Mouse (Mus musculus) neutrophil, adult 5-6 weeks (primary cell): Measurements from ENCODE around the gene Ugt1a5. TPM values are rescaled to one million over a fixed set of nuclear protein-coding genes. Genes with fewer than 3 reads are reported as not detected.

Experiments
- ATAC-seq: fragments of 151-379, 151-347 bp; 2 replicates; pipeline ENCODE4 v1.8.0; 2017; ENCODE audit warnings: mild to moderate bottlenecking, moderate TSS enrichment; ENCODE audit not compliant: insufficient number of reproducible peaks, poor library complexity, low FRiP score, severe bottlenecking; ENCODE audit errors: extremely low read depth
- total RNA-seq: library from RNA; stranded (forward); fragments of 200-1000 nt; gene quantifications from 2 replicates; pipeline ENCODE4 v1.2.3, GENCODE M21; 2017

The Ugt1a5 gene
- total RNA-seq, 1 experiment from 2014 or later = 2.8 TPM

GRCm38 (mm10) chr1:88255466-88255857 is 89.7 kb downstream of the Ugt1a5 start:
- no peak for ATAC-seq

GRCm38 (mm10) chr1:88255989-88256754 is 90.4 kb downstream of the Ugt1a5 start:
- no peak for ATAC-seq

GRCm38 (mm10) chr1:88256886-88257663 is 91.3 kb downstream of the Ugt1a5 start:
- ATAC-seq = no peak

- ATAC-seq = no peak
Observed at GRCm38 (mm10) chr1:88257681-88258080, 91.9 kb downstream of the Ugt1a5 start.

- no peak for ATAC-seq
Observed at GRCm38 (mm10) chr1:88258361-88258760, 92.5 kb downstream of the Ugt1a5 start.

- no peak for ATAC-seq
Observed at GRCm38 (mm10) chr1:88258881-88259642, 93.2 kb downstream of the Ugt1a5 start.

GRCm38 (mm10) chr1:88259643-88260024 is 93.8 kb downstream of the Ugt1a5 start:
- ATAC-seq = no peak

DNA sequence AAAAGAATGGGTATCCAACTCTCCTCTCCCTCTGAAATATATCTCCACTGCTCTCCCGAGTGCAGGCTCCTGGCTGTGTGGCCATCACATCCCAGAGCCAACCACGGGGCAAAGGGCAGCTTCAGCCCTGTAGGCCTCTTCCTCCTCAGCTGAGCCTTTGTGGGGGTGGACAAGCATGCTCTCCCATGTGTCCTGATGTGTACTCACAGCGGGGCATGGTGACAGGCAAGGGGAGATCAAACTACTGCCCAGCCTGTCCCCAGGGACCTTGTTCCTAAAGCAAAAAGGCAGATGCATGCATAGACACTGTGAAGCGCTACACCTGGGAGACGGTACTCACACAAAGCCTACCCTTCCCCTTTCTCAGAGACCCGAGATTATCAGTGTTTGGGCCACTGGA is 94.3 kb downstream of the Ugt1a5 start:
- peak; percentile 2; the same call in 1 of the 2 replicates for ATAC-seq

DNA sequence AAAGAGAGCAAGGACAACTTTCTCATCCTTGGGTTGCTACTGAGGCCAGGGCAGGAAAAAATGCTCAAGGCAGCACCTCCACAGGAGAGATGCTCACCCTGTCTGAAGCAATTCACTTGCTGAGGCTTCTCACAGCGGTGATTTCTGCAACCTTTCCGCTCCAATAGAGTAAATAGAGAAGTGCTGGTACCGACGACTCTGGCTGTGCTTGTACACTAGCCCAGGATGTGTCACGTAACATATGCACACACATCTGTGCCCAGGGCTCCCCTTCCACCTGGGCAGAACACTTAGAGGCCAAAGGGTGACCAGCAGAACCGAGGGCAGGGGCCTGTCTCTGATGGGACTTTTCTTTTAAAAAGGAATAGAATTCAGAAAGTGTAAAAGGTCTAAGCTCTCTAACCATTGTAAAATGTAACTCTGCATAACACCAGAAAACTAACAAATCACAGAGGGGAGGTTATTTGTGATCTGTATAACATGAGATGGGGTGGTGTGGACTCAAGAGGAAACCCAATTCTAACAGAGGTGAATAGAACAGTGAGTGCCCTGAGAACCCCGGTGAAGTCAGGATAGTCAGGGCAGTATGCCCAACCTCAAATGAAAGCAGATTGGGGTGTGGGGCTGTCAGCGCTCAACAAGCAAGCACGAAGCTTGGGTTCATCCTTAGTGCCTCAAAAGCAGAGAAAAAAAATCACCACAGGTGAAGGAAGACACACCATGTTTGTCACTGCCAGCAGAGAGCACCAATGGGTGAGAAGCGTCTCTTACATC is 95.0 kb downstream of the Ugt1a5 start:
- ATAC-seq = peak; percentile 31

- no peak for ATAC-seq
Observed at GRCm38 (mm10) chr1:88261706-88262105, 95.9 kb downstream of the Ugt1a5 start.

GRCm38 (mm10) chr1:88262255-88262654 is 96.4 kb downstream of the Ugt1a5 start:
- peak; percentile 10 for ATAC-seq

- ATAC-seq = no peak
Observed at GRCm38 (mm10) chr1:88262961-88263360, 97.1 kb downstream of the Ugt1a5 start.

DNA sequence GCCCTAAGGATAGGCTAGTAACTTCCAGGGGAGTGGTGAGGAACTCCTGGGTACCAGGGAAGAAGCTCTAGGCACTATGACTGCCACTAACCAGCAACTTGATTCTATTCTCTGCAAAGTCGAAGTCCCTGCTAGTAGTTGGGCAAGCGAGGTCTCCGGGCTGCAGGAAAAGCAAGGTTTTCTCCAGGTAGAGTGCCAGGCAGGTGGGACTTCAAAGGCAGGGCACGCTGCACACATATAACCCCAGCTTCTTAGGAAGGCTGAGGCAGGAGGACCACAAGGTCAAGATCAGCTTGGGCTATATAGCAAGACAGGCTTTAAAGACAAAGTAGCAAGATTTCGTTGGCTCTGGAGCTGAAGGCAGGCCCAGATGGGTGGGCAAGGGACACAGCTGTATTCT is 98.0 kb downstream of the Ugt1a5 start:
- no peak for ATAC-seq

DNA sequence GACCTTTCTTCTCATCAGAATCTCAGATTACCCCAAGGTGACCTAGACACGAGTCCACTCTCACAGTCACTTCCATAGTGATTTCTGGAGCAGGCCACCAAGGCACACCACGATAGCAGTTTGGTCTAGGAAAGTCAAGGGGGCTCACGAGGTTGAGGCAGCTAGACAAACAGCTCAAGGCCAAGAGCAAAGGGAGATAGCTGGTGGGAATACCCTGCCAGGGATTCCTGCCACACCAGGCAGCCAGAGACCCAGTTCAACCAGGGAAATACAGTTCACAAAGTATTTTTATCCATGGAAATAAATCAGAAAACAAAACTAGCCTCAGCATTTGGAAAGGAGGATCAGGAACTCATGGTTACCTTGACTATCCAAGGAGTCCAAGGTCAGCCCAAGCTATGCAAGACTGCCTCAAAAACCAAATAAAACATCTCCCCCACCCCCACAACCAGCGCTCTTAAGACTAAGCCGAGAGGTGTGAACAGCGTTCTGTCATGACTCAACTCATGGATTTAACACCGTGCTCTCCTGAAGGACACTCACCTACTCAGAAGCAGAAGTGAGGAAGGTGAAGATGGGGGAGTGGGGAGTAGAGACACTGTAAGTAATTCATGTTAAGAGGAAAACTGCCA is 98.5 kb downstream of the Ugt1a5 start:
- no peak for ATAC-seq

GRCm38 (mm10) chr1:88264869-88265240 is 99.0 kb downstream of the Ugt1a5 start:
- no peak for ATAC-seq

DNA sequence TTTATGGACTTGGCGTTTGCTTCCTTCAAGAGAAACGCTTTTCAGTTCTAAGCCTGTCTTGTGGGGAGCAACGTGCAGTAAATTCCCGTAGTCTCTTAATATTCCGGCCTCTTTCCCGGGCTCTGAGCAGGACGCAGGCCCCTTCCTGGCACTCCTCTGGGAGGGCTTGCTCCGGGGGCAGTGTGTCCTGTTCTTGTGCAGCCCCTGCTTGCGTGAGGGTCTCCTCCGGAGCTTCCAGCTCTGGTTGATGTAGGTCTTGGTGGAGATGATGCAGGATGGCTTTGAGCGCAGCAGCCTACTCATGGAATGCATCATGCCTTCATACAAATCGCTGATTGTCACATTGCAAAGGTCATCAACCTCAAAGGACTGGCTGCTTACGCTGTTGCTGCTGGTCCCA is 100.3 kb downstream of the Ugt1a5 start:
- no peak for ATAC-seq

GRCm38 (mm10) chr1:88267489-88267888 is 101.7 kb downstream of the Ugt1a5 start:
- no peak for ATAC-seq

GRCm38 (mm10) chr1:88268070-88268469 is 102.3 kb downstream of the Ugt1a5 start:
- ATAC-seq = no peak
